Mouse (Mus musculus) midbrain, postnatal 0 days (tissue): ENCODE data around the gene Smim4. TPM values are rescaled to one million over a fixed set of nuclear protein-coding genes. Genes with fewer than 3 reads are reported as not detected.

Experiments
- ATAC-seq: fragments of 200-750 bp; cut with Nextera tagmentation; 2 replicates; pipeline ENCODE4 v1.8.0; 2017; ENCODE audit warnings: moderate number of reproducible peaks, mild to moderate bottlenecking, moderate TSS enrichment, moderate library complexity; ENCODE audit not compliant: low FRiP score
- DNase-seq: peaks from one replicate; pipeline ENCODE4 v3.0.0-alpha.2; 2015; ENCODE audit warnings: low spot score
- H3K27ac ChIP-seq: fragments of 300-500 bp; sonication (generic); 2 replicates; pipeline ENCODE4 v1.5.1; 2014; ENCODE audit warnings: low read depth, mild to moderate bottlenecking, low read length, mixed read lengths
- H3K27me3 ChIP-seq: fragments of 300-500 bp; sonication (generic); 2 replicates; pipeline ENCODE4 v1.6.1; 2014; ENCODE audit warnings: low read length, control low read depth, mixed read lengths; ENCODE audit not compliant: insufficient read depth
- H3K36me3 ChIP-seq: fragments of 300-500 bp; sonication (generic); 2 replicates; pipeline ENCODE4 v1.6.1; 2014; ENCODE audit warnings: low read length, control low read depth, mixed read lengths; ENCODE audit not compliant: insufficient read depth
- H3K4me1 ChIP-seq: fragments of 300-500 bp; sonication (generic); 2 replicates; pipeline ENCODE4 v1.6.1; 2014; ENCODE audit warnings: mild to moderate bottlenecking, control low read depth, antibody characterized with exemption, low read length, mixed read lengths; ENCODE audit not compliant: insufficient read depth
- H3K4me2 ChIP-seq: fragments of 300-500 bp; sonication (generic); 2 replicates; pipeline ENCODE4 v1.6.1; 2014; ENCODE audit warnings: low read depth, mild to moderate bottlenecking, low read length, mixed read lengths; ENCODE audit not compliant: poor library complexity, severe bottlenecking
- H3K4me3 ChIP-seq: fragments of 300-500 bp; sonication (generic); 2 replicates; pipeline ENCODE4 v1.5.1; 2014; ENCODE audit warnings: low read depth, mild to moderate bottlenecking, low read length, moderate library complexity
- H3K9ac ChIP-seq: fragments of 300-500 bp; sonication (generic); replicated peaks from 2 replicates; pipeline ENCODE4 v1.6.1; 2014; ENCODE audit warnings: mild to moderate bottlenecking, low read length, moderate library complexity, mixed read lengths; ENCODE audit not compliant: poor library complexity, severe bottlenecking
- H3K9me3 ChIP-seq: fragments of 300-500 bp; sonication (generic); 2 replicates; pipeline ENCODE4 v1.6.1; 2016; ENCODE audit warnings: low read length, control low read depth
- CTCF ChIP-seq: IDR thresholded peaks from 2 replicates; pipeline ENCODE4 v1.5.1; 2016; ENCODE audit warnings: antibody characterized with exemption, mild to moderate bottlenecking
- WGBS: fragments of 180-500 bp; shearing (Covaris S2); extraction: QIAGEN DNeasy Blood & Tissue Kit; methylation state at CpG from one replicate; pipeline ENCODE4 v1.1.7; 2014; 5-methylcytosine and 5-hydroxymethylcytosine counted together
- polyA plus RNA-seq: library from polyadenylated mRNA; unstranded; fragments of >200 nt; fragmentation: Nextera tagmentation; extraction: Ambion mirVana; gene quantifications from 2 replicates; pipeline ENCODE4 v1.2.1, GENCODE M21; 2015
- total RNA-seq: library from RNA; depleted of rRNA; stranded (reverse); fragments of >200 nt; gene quantifications from 2 replicates; pipeline ENCODE4 v1.2.3, GENCODE M21; 2014; rRNA removed

The Smim4 gene
- total and polyA plus RNA-seq, 2 experiments from 2014 or later: 4.3 to 41.6 TPM

DNA sequence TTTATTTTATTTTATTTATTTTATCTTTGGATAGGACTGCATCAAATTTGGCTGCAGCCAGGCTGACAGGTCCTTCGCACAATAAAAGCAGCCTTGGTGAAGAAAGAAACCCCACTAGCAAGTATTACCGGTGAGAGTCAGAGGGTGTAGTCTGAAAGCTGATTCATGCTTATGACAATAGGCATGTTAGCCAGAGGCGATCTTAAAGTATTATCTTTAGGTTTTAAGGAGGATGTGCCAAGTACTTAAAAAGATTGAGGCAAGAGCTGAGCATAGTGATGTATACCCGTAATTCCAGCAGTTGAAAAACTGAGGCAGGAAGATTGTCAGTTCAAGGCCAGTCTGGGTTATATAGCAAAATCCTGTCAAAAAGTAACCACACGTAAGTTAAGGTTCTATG, 83.5 kb downstream of the Smim4 start:
- no peak for DNase-seq
- H3K9ac ChIP-seq: no peak overlapping the region
- H3K4me1 ChIP-seq: no peaks in the 10 kb centered on the region
- no peaks in the 10 kb centered on the region for H3K9me3 ChIP-seq
- ATAC-seq: no peak
- no peak overlapping the region for H3K4me3 ChIP-seq
- H3K27ac ChIP-seq: no peak overlapping the region
- H3K4me2 ChIP-seq: no peak overlapping the region
- 97% methylated on average over 5 of the region's 5 CpGs for WGBS
- no peak for TF ChIP-seq CTCF
- H3K27me3 ChIP-seq: no peaks in the 10 kb centered on the region
- peaks cover 30% of the 10 kb centered on the region for H3K36me3 ChIP-seq

Other genes with a start within 250 kb of the Smim4 start
- gene Mustn1, start 249.8 kb downstream of the Smim4 start, total RNA-seq: 0.19 and 1.0 TPM in 2 replicates
- gene Mustn1, start 249.8 kb downstream of the Smim4 start, polyA plus RNA-seq: 1.0 and 2.0 TPM in 2 replicates
- gene Itih4, start 242.5 kb downstream of the Smim4 start, total RNA-seq: not detected in 2 replicates
- gene Itih4, start 242.5 kb downstream of the Smim4 start, polyA plus RNA-seq: not detected in 2 replicates
- gene Itih3, start 205.2 kb downstream of the Smim4 start, total RNA-seq: 4.5 and 5.3 TPM in 2 replicates
- gene Itih3, start 205.2 kb downstream of the Smim4 start, polyA plus RNA-seq: 5.6 and 6.1 TPM in 2 replicates
- not detected in 2 replicates for gene Itih1, start 185.7 kb downstream of the Smim4 start, total RNA-seq
- not detected in 2 replicates for gene Itih1, start 185.7 kb downstream of the Smim4 start, polyA plus RNA-seq
- 15.6 and 17.7 TPM in 2 replicates for gene Nek4, start 177.6 kb downstream of the Smim4 start, total RNA-seq
- gene Nek4, start 177.6 kb downstream of the Smim4 start, polyA plus RNA-seq: 12.8 and 13.8 TPM in 2 replicates
- 39.2 and 51.3 TPM in 2 replicates for gene Glt8d1, start 127.6 kb downstream of the Smim4 start, total RNA-seq
- 42.9 and 49.6 TPM in 2 replicates for gene Glt8d1, start 127.6 kb downstream of the Smim4 start, polyA plus RNA-seq
- 244 and 256 TPM in 2 replicates for gene Spcs1, start 127.3 kb downstream of the Smim4 start, total RNA-seq
- gene Spcs1, start 127.3 kb downstream of the Smim4 start, polyA plus RNA-seq: 408 and 415 TPM in 2 replicates
- gene Pbrm1, start 109.8 kb downstream of the Smim4 start, total RNA-seq: 51.2 and 81.5 TPM in 2 replicates
- gene Pbrm1, start 109.8 kb downstream of the Smim4 start, polyA plus RNA-seq: 71.3 and 84.8 TPM in 2 replicates
- gene Gnl3, start 109.8 kb downstream of the Smim4 start, total RNA-seq: 37.8 and 42.8 TPM in 2 replicates
- gene Gnl3, start 109.8 kb downstream of the Smim4 start, polyA plus RNA-seq: 57.7 and 70.5 TPM in 2 replicates
- 132 and 171 TPM in 2 replicates for gene Nt5dc2, start 2.1 kb upstream of the Smim4 start, total RNA-seq
- 132 and 144 TPM in 2 replicates for gene Nt5dc2, start 2.1 kb upstream of the Smim4 start, polyA plus RNA-seq
- gene Stab1, start 39.7 kb upstream of the Smim4 start, total RNA-seq: 25.5 and 31.4 TPM in 2 replicates
- gene Stab1, start 39.7 kb upstream of the Smim4 start, polyA plus RNA-seq: 9.0 and 11.7 TPM in 2 replicates
- gene Tnnc1, start 79.4 kb upstream of the Smim4 start, total RNA-seq: 1.9 and 7.4 TPM in 2 replicates
- 4.6 and 4.8 TPM in 2 replicates for gene Tnnc1, start 79.4 kb upstream of the Smim4 start, polyA plus RNA-seq
- 391 and 398 TPM in 2 replicates for gene Nisch, start 88.0 kb upstream of the Smim4 start, total RNA-seq
- 261 and 274 TPM in 2 replicates for gene Nisch, start 88.0 kb upstream of the Smim4 start, polyA plus RNA-seq
- gene Sema3g, start 88.9 kb upstream of the Smim4 start, total RNA-seq: 3.1 and 4.1 TPM in 2 replicates
- 0.36 and 0.44 TPM in 2 replicates for gene Sema3g, start 88.9 kb upstream of the Smim4 start, polyA plus RNA-seq
- gene Phf7, start 122.4 kb upstream of the Smim4 start, total RNA-seq: 4.4 and 6.6 TPM in 2 replicates
- 8.7 and 10.2 TPM in 2 replicates for gene Phf7, start 122.4 kb upstream of the Smim4 start, polyA plus RNA-seq
- gene Bap1, start 122.5 kb upstream of the Smim4 start, total RNA-seq: 103 and 128 TPM in 2 replicates
- 112 and 116 TPM in 2 replicates for gene Bap1, start 122.5 kb upstream of the Smim4 start, polyA plus RNA-seq
- 4.2 and 7.8 TPM in 2 replicates for gene Dnah1, start 194.9 kb upstream of the Smim4 start, total RNA-seq
- gene Dnah1, start 194.9 kb upstream of the Smim4 start, polyA plus RNA-seq: 3.1 and 3.4 TPM in 2 replicates
- gene Capn7, start 207.7 kb upstream of the Smim4 start, total RNA-seq: 73.7 and 84.3 TPM in 2 replicates
- gene Capn7, start 207.7 kb upstream of the Smim4 start, polyA plus RNA-seq: 55.9 and 56.8 TPM in 2 replicates